Mouse (Mus musculus): ENCODE measurements around the gene Elovl2.

DNA sequence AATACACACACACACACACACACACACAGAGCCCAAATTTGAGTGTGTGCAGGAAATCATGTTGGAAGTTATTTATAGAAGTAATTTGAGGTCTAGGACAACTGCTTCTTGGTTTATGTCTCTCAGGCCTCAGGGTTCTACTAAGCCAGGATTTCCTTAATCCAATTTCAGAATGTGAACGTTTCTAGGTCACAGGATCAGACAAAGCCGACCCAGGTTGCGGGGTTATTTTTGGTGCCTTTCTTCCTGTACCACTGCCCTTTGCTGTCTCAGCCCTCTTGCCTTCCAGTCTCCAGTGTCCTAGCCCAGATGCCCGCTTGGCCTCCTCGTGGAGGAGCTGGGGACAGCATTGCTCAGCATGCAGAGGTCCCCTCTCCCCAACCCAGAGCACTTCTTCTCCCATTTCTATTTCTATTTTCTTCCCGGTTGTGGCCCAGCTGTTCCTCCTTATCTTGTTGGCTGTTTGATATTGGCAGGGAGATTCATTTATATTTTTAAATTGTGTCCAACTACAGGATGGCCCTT lies 24.2 kb upstream of the Elovl2 start:
- no peak for TF ChIP-seq CTCF (IDR thresholded peaks at IDR 0.05)
- TF ChIP-seq EP300 (IDR thresholded peaks at IDR 0.05) = no peak
